Mouse (Mus musculus): ENCODE results near the gene Fam114a1. TPM values are rescaled to one million over a fixed set of nuclear protein-coding genes. Genes with fewer than 3 reads are reported as not detected.

The Fam114a1 gene
- polyA plus RNA-seq, 1 experiment from 2014 or later: 45.1 TPM

DNA sequence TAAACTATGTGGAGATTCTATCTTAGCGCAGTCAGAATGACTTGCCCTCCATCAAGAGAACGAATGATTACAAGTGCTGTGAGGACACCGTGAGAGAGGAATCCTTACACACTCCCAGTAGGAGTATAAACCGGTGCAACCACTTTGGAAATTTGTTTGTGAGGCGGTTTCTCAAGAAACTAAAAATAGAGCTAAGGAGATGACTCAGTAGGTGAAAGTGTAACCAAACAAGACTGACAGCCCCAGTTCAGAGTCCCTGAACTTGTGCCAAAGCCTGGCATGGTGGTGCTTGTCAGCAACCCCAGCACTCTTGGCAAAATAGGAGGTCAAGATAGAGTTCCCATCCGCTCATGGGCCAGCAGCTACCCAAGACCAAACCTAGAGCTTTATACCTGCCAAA, 116.7 kb downstream of the Fam114a1 start:
- no peaks in the 10 kb centered on the region for H3K36me3 ChIP-seq
- H3K27me3 ChIP-seq (replicated peaks): no peaks in the 10 kb centered on the region
- H3K9me3 ChIP-seq (replicated peaks): no peaks in the 10 kb centered on the region
- H3K9ac ChIP-seq: no peak overlapping the region
- no peak for ATAC-seq (ENCODE audit: insufficient number of reproducible peaks, low FRiP score)
- H3K4me1 ChIP-seq (replicated peaks): peaks cover 8% of the 10 kb centered on the region; the same call in 1 of the 2 replicates
- no peak overlapping the region for H3K4me3 ChIP-seq
- H3K27ac ChIP-seq (ENCODE audit: poor library complexity, severe bottlenecking): no peak overlapping the region
- 59% methylated on average over 6 of the region's 6 CpGs for WGBS
- H3K4me2 ChIP-seq: no peak overlapping the region

DNA sequence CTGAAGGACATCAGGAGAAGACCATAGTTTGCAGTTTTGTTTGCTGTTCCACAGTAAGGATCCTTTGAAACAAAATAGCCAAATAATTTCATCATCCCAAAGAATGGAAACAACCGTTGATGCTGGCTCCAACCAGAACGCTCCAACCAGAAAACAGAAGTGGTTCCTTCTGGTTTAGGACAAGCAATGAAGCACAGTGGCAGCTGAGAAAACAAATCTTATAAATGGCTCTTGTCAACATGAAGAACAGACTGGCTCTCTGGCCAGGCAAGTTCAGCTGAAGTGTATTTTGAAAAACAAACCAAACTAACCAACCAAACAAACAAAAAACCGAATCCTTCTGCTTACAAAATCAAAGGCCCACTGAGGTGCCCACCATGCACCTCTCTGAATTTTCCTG, 119.8 kb downstream of the Fam114a1 start:
- 68% methylated on average over 3 of the region's 3 CpGs for WGBS
- no peaks in the 10 kb centered on the region for H3K27me3 ChIP-seq (replicated peaks)
- no peaks in the 10 kb centered on the region for H3K36me3 ChIP-seq
- H3K4me3 ChIP-seq: no peak overlapping the region
- H3K9ac ChIP-seq: no peak overlapping the region
- peaks cover 8% of the 10 kb centered on the region; the same call in 1 of the 2 replicates for H3K4me1 ChIP-seq (replicated peaks)
- no peaks in the 10 kb centered on the region for H3K9me3 ChIP-seq (replicated peaks)
- ATAC-seq (ENCODE audit: insufficient number of reproducible peaks, low FRiP score): no peak
- no peak overlapping the region for H3K27ac ChIP-seq (ENCODE audit: poor library complexity, severe bottlenecking)
- no peak overlapping the region for H3K4me2 ChIP-seq

DNA sequence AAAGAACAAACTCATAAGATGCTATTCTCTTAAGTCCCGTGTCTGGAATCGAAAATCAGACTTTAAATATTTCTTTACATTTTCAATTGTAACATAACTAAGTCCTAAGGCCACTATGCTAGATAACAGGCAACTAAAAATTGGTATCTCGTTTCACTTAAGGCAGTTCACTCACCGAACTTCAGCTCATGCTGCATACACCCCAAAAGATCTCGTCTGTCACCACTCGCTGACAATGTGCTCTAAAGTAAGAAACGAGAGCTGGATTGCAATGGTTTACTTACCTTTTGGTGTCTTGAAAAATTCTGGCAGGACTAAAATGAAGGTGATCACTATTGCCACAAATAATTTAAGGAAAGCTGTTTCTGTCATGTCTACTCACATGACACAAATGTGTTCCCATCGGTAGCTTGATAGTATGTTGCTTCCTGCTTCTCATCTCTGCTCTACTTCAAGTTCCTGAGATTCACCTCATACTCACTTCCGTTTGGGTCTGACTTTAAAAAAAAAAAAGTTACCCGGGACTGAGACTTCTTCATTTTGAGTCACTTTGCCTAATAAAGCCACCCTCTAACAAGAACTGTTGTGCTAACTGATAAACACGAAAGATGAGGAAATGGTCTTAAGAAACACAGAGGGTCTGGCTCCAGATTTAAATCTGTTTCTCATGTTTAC, 121.5 kb downstream of the Fam114a1 start:
- no peak overlapping the region for H3K4me3 ChIP-seq
- H3K9ac ChIP-seq: no peak overlapping the region
- no peak overlapping the region for H3K27ac ChIP-seq (ENCODE audit: poor library complexity, severe bottlenecking)
- 53% methylated on average over 11 of the region's 11 CpGs for WGBS
- no peak overlapping the region for H3K4me2 ChIP-seq
- no peaks in the 10 kb centered on the region for H3K9me3 ChIP-seq (replicated peaks)
- no peaks in the 10 kb centered on the region for H3K36me3 ChIP-seq
- H3K4me1 ChIP-seq (replicated peaks): peaks cover 4% of the 10 kb centered on the region; the same call in 1 of the 2 replicates
- no peaks in the 10 kb centered on the region for H3K27me3 ChIP-seq (replicated peaks)
- ATAC-seq (ENCODE audit: insufficient number of reproducible peaks, low FRiP score): no peak

MicroRNAs within 50 kb of the gene (microRNA counts, 519-probe panel; counts per million panel counts)
- microRNA mmu-miR-574-3p (2,901 counts per million, percentile 13 among the panel's probes with 10 or more counts), microRNA mmu-miR-574-5p (not detected)

Small RNA genes lying within 50 kb of the gene (microRNA-seq; reads per million reads assigned to microRNA genes)
- gene Mir574: 179 reads per million, percentile 60 among the genes with 10 or more reads in this experiment

Other genes starting within 250 kb of the Fam114a1 start
- 66.9 and 69.7 TPM in 2 replicates for gene Klf3, start 166.7 kb upstream of the Fam114a1 start, polyA plus RNA-seq (2016; fragmentation: Nextera tagmentation; extraction: Ambion mirVana)
- gene Tlr1, start 36.5 kb upstream of the Fam114a1 start, polyA plus RNA-seq (2016; fragmentation: Nextera tagmentation; extraction: Ambion mirVana): 0.21 and 0.47 TPM in 2 replicates
- gene Tlr6, start 10.0 kb upstream of the Fam114a1 start, polyA plus RNA-seq (2016; fragmentation: Nextera tagmentation; extraction: Ambion mirVana): 0.67 and 0.72 TPM in 2 replicates
- 0.27 TPM in 1 of 2 replicates, not detected in the other for gene Tmem156, start 122.1 kb downstream of the Fam114a1 start, polyA plus RNA-seq (2016; fragmentation: Nextera tagmentation; extraction: Ambion mirVana)
- gene Klhl5, start 137.5 kb downstream of the Fam114a1 start, polyA plus RNA-seq (2016; fragmentation: Nextera tagmentation; extraction: Ambion mirVana): 18.8 and 21.5 TPM in 2 replicates
- gene Wdr19, start 229.6 kb downstream of the Fam114a1 start, polyA plus RNA-seq (2016; fragmentation: Nextera tagmentation; extraction: Ambion mirVana): 7.9 and 8.4 TPM in 2 replicates